Mouse (Mus musculus) intestine, postnatal 0 days (tissue): ENCODE data around the gene Fcgrt. TPM values are rescaled to one million over a fixed set of nuclear protein-coding genes. Genes with fewer than 3 reads are reported as not detected.
"Not testable (repeated sequence)": the region's sequence is repeated elsewhere in the genome, so short reads cannot be mapped to it uniquely, and the experiment has no call there.

ENCODE experiments used
- ATAC-seq: fragments of 200-750 bp; cut with Nextera tagmentation; 2 replicates; pipeline ENCODE4 v1.8.0; 2017; ENCODE audit warnings: mild to moderate bottlenecking, moderate TSS enrichment, moderate library complexity
- H3K27ac ChIP-seq: fragments of 300-500 bp; sonication (generic); 2 replicates; pipeline ENCODE4 v1.5.1; 2014; ENCODE audit warnings: mild to moderate bottlenecking, low read depth, low read length, moderate library complexity
- H3K27me3 ChIP-seq: fragments of 300-500 bp; sonication (generic); replicated peaks from 2 replicates; pipeline ENCODE4 v1.6.1; 2014; ENCODE audit warnings: low read length, mixed read lengths; ENCODE audit not compliant: control insufficient read depth, insufficient read depth
- H3K36me3 ChIP-seq: fragments of 300-500 bp; sonication (generic); 2 replicates; pipeline ENCODE4 v1.6.1; 2014; ENCODE audit warnings: mild to moderate bottlenecking, moderate library complexity; ENCODE audit not compliant: control insufficient read depth, insufficient read depth
- H3K4me1 ChIP-seq: fragments of 300-500 bp; sonication (generic); replicated peaks from 2 replicates; pipeline ENCODE4 v1.6.1; 2014; ENCODE audit warnings: antibody characterized with exemption, low read length, mixed read lengths; ENCODE audit not compliant: control insufficient read depth, insufficient read depth
- H3K4me2 ChIP-seq: fragments of 300-500 bp; sonication (generic); replicated peaks from 2 replicates; pipeline ENCODE4 v1.6.1; 2014; ENCODE audit warnings: low read depth, mild to moderate bottlenecking, moderate library complexity
- H3K4me3 ChIP-seq: fragments of 300-500 bp; sonication (generic); 2 replicates; pipeline ENCODE4 v1.5.1; 2014; ENCODE audit warnings: low read depth, low read length
- H3K9ac ChIP-seq: fragments of 300-500 bp; sonication (generic); 2 replicates; pipeline ENCODE4 v1.6.1; 2014; ENCODE audit warnings: mild to moderate bottlenecking, low read depth, low read length
- H3K9me3 ChIP-seq: fragments of 300-500 bp; sonication (generic); 2 replicates; pipeline ENCODE4 v1.6.1; 2016; ENCODE audit warnings: mixed run types; ENCODE audit not compliant: control insufficient read depth
- CTCF ChIP-seq: sonication (generic); IDR thresholded peaks from 2 replicates; pipeline ENCODE4 v1.5.1; 2016; ENCODE audit warnings: low read depth, mild to moderate bottlenecking, control low read depth, antibody characterized with exemption, moderate library complexity
- WGBS: fragments of 180-500 bp; shearing (Covaris S2); extraction: QIAGEN DNeasy Blood & Tissue Kit; methylation state at CpG from one replicate; pipeline ENCODE4 v1.1.7; 2014; 5-methylcytosine and 5-hydroxymethylcytosine counted together
- polyA plus RNA-seq: library from polyadenylated mRNA; unstranded; fragments of >200 nt; fragmentation: Nextera tagmentation; extraction: Ambion mirVana; gene quantifications from 2 replicates; pipeline ENCODE4 v1.2.1, GENCODE M21; 2015

The Fcgrt gene
- polyA plus RNA-seq, 1 experiment from 2014 or later: 3,267 TPM

- Histone ChIP-seq H3K4me3 (peak overlapping the region; percentile 93), H3K27me3 (no peaks in the 10 kb centered on the region), H3K4me2 (peak overlapping the region; percentile 83), H3K36me3 (peaks cover 26% of the 10 kb centered on the region), H3K9ac (peak overlapping the region; percentile 93), H3K27ac (peak overlapping the region; percentile 86), H3K9me3 (no peaks in the 10 kb centered on the region), H3K4me1 (peaks cover 3% of the 10 kb centered on the region; the same call in 1 of the 2 replicates)
- WGBS: under 1% methylated on average over 6 of the region's 6 CpGs
- no peak for TF ChIP-seq CTCF
- ATAC-seq: no peak
These were observed 24.1 kb upstream of the Fcgrt start for GRCm38 (mm10) chr7:45127700-45128224.

DNA sequence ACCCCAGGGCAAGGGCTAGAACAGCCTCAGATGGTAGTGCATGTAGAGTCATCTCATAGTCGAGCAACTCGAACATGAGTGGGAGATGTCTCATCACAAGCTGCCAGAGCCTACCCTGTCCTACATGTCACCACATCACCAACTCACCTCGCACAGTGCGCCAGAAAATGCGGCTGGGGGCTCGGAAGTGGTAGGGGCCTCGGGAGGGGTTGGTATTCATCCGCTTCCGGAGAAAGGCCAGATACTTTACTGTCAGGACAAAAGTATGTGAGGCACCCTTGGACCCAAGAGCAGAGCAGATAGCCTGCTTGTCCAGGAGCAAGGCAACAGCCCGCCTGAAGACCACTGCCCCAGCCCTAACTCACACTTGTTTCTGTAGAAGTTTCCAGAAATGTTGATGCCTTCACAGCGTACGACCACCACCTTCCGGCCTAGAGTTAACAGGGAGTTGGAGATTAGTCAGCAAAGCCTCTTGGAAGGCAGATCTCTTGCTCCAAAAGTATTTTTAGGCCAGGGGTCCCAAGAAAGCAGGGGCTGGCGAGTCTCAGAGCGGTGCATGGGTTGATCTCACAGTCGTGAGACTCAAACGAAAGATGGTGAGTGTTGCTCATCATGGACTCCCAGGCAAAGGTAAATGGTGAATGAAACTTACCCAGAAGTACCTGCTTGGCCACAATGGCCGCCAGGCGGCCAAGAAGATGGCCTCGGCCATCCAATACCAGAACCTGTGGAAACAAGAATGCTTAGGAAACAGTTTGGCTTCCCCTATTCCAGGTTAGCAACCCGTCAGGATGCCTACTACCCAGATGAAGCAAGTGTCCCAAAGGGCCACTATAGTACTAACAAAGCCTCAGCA lies 23.4 kb upstream of the Fcgrt start:
- peaks cover 32% of the 10 kb centered on the region for H3K36me3 ChIP-seq
- H3K27me3 ChIP-seq: no peaks in the 10 kb centered on the region
- peak overlapping the region; percentile 93 for H3K4me3 ChIP-seq
- peak overlapping the region; percentile 93 for H3K9ac ChIP-seq
- no peaks in the 10 kb centered on the region for H3K9me3 ChIP-seq
- 26% methylated on average over 21 of the region's 21 CpGs for WGBS
- peaks cover 3% of the 10 kb centered on the region; the same call in 1 of the 2 replicates for H3K4me1 ChIP-seq
- ATAC-seq: no peak
- TF ChIP-seq CTCF: peak; percentile 56
- peak overlapping the region; percentile 66 for H3K27ac ChIP-seq
- peak overlapping the region; percentile 83 for H3K4me2 ChIP-seq

GRCm38 (mm10) chr7:45126147-45126843 lies 22.6 kb upstream of the Fcgrt start:
- H3K27me3 ChIP-seq: no peaks in the 10 kb centered on the region
- H3K9ac ChIP-seq: peak overlapping the region; percentile 93; the same call in 1 of the 2 replicates
- peaks cover 5% of the 10 kb centered on the region; the same call in 1 of the 2 replicates for H3K4me1 ChIP-seq
- no peak for ATAC-seq
- TF ChIP-seq CTCF: no peak
- H3K27ac ChIP-seq: peak overlapping the region; percentile 66
- peaks cover 40% of the 10 kb centered on the region for H3K36me3 ChIP-seq
- H3K9me3 ChIP-seq: no peaks in the 10 kb centered on the region
- H3K4me3 ChIP-seq: peak overlapping the region; percentile 93; the same call in 1 of the 2 replicates
- WGBS: 54% methylated on average over 17 of the region's 17 CpGs
- peak overlapping the region; percentile 83 for H3K4me2 ChIP-seq

DNA sequence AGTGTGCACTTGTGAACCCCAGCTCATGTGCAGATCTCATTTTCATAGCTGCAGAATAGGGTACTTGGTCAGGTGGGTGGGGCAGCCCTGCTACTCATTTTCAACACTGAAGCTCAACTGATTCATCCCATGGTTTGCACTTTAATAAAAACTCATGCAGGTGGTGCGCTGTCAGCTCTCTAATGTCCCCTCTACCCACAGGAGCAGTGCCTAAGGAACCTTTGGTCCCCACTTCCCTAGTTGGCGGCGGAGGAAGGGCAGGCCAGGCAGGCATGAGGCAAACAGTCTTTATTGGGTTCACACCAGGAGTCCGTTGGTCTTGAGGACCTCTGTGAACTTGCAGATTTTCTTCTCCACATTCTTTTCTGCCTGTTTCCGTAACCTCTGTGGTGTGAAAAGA lies 22.0 kb upstream of the Fcgrt start:
- peaks cover 46% of the 10 kb centered on the region for H3K36me3 ChIP-seq
- H3K27me3 ChIP-seq, H3K9ac ChIP-seq, ATAC-seq, H3K9me3 ChIP-seq, H3K4me1 ChIP-seq, H3K4me3 ChIP-seq, H3K4me2 ChIP-seq: not testable (repeated sequence)
- H3K27ac ChIP-seq: peak overlapping the region; percentile 66
- 65% methylated on average over 5 of the region's 5 CpGs for WGBS

DNA sequence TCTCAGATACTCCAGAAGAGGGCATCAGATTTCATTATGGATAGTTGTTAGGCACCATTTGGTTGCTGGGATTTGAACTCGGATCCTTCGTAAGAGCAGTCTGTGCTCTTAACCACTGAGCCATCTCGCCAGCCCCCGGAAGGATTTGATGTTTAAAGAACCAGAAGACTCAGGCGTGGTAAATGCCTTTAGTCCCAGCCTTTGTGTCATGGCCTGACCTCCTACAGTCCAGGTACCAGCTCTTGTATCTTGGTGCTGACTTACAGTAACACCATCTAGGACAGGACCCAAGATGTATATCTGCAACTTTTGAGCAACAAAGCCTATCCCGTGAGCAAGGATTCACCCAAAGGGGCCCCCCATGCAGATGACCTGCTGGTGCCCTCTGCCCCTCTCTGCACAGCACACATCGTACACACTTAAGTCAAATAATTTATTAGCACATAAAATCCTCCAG lies 21.5 kb upstream of the Fcgrt start:
- peak overlapping the region; percentile 66 for H3K27ac ChIP-seq
- no peaks in the 10 kb centered on the region for H3K27me3 ChIP-seq
- H3K9me3 ChIP-seq: no peaks in the 10 kb centered on the region
- TF ChIP-seq CTCF: peak; percentile 56
- H3K4me2 ChIP-seq: peak overlapping the region; percentile 54
- peaks cover 51% of the 10 kb centered on the region for H3K36me3 ChIP-seq
- no peak for ATAC-seq
- WGBS: 20% methylated on average over 7 of the region's 7 CpGs
- peaks cover 5% of the 10 kb centered on the region; the same call in 1 of the 2 replicates for H3K4me1 ChIP-seq
- no peak overlapping the region for H3K9ac ChIP-seq
- H3K4me3 ChIP-seq: no peak overlapping the region
